Mouse (Mus musculus) cerebellum, adult (tissue): ENCODE results near the gene Crebl2.

Experiments
- ATAC-seq: cut with Nextera tagmentation; 2 replicates; pipeline ENCODE4 v1.9.2; 2017; ENCODE audit warnings: mild to moderate bottlenecking, moderate library complexity, mixed read lengths; ENCODE audit not compliant: insufficient number of reproducible peaks, low FRiP score, low TSS enrichment

Gene Crebl2

DNA sequence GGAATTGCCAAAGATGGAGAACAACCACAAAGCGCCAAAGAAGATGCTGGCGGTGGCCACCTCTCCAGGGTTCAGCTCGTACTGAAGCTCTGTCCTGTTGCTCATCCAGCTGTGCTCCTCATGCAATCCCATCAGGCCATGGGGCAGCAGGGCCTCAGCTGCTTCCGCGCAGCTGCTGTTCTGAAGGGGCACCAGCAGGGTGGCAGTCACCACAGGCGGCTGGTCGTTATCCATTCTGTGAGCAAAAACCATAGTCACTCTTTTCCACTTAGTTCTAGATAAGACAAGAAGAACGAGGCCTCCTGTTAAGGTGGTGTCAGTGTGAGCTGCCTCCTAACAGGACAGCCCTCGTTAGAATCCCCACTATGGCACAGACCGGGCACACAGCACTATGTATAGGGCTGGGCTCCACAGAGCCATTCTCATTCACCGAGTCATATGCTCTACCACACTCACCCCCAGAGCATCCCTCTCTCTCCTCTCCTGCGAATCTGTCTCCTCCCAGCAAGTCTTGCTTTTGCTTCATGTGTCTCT lies 40.3 kb downstream of the Crebl2 start:
- ATAC-seq, result no peak

- no peak for ATAC-seq
Measured at GRCm38 (mm10) chr6:134870887-134871286, 40.9 kb downstream of the Crebl2 start.

DNA sequence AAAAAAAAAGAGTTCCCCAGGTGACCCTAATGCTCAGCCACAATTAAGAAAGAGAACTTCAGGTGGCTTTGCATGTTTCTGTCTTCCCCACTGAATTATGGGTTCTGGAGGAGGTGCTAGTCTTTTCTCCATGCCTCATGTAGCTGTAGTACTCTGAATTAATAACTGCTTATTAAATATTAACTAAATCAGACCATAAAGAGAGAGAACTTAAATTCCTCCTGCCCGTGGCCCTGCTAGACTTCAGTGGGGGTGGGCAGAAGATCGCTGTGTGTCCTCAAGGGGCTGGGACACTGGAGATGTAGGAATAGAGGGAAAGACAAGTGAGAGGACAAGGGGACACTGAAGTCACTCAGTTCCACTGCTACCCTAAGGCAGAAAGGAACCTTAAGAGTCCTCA lies 42.3 kb downstream of the Crebl2 start:
- ATAC-seq, result no peak

GRCm38 (mm10) chr6:134873018-134873417 lies 43.1 kb downstream of the Crebl2 start:
- ATAC-seq, result no peak

GRCm38 (mm10) chr6:134876795-134877194 lies 46.8 kb downstream of the Crebl2 start:
- ATAC-seq, result no peak

DNA sequence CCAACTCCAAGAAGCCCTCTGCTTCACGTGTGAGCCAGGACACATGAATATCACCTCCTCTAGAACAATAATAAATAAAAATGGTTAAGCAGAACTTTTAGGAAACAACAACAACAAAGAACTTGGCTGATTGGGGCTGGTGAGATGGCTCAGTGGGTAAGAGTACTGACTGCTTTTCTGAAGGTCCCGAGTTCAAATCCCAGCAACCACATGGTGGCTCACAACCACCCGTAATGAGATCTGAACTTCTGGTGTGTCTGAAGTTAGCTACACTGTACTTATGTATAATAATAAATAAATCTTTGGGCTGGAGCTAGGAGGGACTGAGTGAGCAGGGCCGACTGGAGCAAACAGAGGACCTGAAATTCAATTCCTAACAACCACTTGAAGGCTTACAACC lies 47.3 kb downstream of the Crebl2 start:
- no peak for ATAC-seq

GRCm38 (mm10) chr6:134877892-134878291 lies 47.9 kb downstream of the Crebl2 start:
- peak; percentile 68; the same call in 1 of the 2 replicates for ATAC-seq

DNA sequence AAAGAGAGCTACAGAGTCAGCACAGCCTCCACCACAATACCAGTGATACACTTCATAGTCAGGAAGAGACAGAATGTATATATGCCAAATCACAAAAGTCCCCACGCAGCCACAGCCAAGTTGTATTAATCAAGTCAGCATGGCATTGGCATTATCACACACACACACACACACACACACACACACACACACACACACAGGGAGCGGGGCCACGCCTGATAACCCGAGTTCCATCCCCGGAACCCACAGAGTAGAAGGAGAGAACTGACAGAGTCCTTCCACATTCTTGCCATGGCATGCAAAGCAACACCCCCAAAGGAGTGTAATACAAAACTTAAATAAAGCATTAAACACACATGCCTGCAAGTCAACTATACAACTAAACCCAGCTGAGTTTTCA lies 49.6 kb downstream of the Crebl2 start:
- ATAC-seq, result no peak

DNA sequence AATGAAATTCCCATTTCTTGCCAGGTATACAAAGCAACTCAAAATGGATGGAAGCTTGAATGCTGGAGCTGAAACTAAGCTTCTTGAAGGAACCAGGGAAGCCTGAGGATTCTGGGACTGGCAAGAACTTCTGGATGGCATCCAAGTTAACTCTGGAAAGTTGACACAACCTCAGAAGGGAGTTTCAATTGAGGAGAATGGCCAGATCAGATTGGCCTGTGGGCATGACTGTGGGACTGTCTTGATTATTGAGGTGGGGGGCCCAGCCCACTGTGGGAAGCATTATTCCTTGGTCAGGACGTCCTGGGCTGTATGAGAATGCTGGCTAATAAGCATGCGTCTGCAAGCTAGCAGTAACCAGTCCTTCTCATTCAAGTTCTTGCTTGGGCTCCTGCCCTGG lies 50.1 kb downstream of the Crebl2 start:
- no peak for ATAC-seq

- no peak for ATAC-seq
Measured at GRCm38 (mm10) chr6:134883661-134884060, 53.7 kb downstream of the Crebl2 start.

DNA sequence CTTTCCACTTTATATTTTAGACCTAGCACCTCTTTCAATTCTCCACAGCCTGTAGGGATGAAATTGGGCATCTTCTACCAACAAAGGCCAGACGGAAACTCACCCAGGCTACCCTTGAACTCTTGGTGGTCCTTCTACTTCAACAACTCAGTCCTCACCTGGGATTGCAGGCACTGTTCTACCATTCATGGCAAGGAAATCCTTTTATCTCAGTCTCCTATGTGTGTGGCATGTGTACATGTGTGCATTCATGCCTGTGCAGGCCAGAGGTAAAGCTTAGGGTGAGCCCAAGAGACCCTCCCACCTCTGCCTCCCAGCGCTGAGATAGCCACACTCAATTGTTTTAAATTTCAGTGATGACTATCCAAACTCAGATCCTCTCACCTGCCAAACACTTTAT lies 55.6 kb downstream of the Crebl2 start:
- ATAC-seq, result no peak

GRCm38 (mm10) chr6:134886475-134886874 lies 56.5 kb downstream of the Crebl2 start:
- ATAC-seq, result no peak

DNA sequence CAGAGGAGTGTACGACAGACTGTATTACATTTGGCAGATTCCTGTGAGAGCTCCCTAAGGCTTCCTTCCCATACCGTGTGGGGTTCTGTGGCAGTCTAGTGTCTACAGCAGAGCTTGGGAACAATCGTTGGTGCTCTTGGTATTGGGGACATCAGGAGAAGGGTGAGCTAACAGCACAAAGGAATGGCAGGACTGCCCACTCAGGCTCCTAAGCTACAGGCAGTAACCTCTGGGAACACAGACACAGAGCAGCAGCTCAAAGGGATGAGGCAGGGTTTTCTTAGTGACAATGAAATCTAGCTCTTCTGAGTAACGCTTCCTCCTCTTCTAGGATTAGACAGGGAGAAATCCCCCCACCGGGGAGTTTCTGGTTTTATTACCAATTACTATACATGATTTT lies 57.1 kb downstream of the Crebl2 start:
- ATAC-seq, result peak; percentile 49

- ATAC-seq, result peak; percentile 80
Measured at GRCm38 (mm10) chr6:134887711-134888449, 57.9 kb downstream of the Crebl2 start.

GRCm38 (mm10) chr6:134888563-134889017 lies 58.6 kb downstream of the Crebl2 start:
- ATAC-seq, result no peak

- no peak for ATAC-seq
Measured at GRCm38 (mm10) chr6:134889763-134890162, 59.8 kb downstream of the Crebl2 start.

DNA sequence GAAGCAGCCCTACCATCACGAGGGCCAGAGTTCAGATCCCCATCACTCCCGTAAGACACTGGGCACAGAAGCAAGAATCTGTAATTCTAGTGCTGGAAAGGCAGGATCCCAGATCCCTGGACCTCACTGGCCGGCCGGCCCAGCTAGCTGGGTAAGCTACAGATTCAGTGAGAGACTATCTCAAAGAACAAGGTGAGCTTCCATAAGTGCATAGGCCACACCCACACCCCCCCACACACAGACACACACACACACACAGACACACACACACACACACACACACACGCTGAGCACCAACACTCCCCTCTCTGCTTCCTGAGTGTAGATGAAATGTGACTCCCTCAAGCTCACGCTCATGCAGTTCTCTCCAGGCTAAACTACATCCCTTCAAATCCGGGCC lies 60.5 kb downstream of the Crebl2 start:
- no peak for ATAC-seq

DNA sequence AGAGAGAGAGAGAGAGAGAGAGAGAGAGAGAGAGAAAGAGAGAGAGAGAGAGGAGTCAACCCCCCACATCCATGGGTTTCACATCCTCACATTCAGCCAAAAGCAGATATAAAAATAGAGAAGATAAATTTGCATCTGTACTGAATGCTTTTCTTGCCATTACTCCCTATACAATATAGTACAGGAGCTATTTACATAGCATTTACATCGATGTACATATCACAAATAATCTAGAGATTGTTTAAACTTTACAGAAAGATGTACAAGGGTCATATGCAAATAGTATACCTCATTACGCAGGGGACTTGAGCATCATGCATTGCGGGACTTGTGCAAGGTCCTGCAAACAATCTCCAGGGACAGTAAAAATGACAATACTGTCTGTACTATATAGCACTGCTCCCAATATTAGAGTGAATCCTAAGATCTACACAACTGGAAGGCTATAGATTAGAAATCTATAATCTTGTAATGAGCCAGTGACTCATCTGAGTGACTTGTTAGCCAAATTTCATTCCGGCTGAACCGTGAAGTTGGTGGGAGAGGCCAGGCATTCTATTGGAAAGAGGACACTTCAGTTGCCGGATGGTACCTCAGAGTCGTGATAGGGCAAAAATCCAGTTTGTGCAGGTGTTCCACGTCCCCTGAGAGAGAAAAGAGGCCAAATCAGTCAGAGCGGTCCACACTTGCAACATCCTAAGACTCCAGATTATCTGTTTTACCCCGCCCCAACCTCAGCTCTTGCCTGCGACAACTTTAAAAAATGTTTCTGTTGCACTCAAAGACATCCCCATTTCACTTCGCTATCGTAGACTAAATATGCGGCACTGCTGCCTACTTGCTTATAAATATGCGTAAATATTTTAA lies 66.8 kb downstream of the Crebl2 start:
- no peak for ATAC-seq

- peak; percentile 89 for ATAC-seq
Measured at GRCm38 (mm10) chr6:134897443-134898094, 67.6 kb downstream of the Crebl2 start.

GRCm38 (mm10) chr6:134898095-134898965 lies 68.4 kb downstream of the Crebl2 start, which contains the start of gene Gpr19:
Gene Gpr19 (minus strand): TSS chr6:134898578.
- peak; percentile 93 for ATAC-seq
